Mouse (Mus musculus) hindbrain, embryonic 11.5 days (tissue): ENCODE measurements around the gene Gm4981. TPM values are rescaled to one million over a fixed set of nuclear protein-coding genes. Genes with fewer than 3 reads are reported as not detected.

Experiments
- polyA plus RNA-seq: library from polyadenylated mRNA; unstranded; fragments of >200 nt; fragmentation: Nextera tagmentation; extraction: Ambion mirVana; gene quantifications from 2 replicates; pipeline ENCODE4 v1.2.1, GENCODE M21; 2014

Gene Gm4981
- polyA plus RNA-seq, 1 experiment from 2014 or later, result not detected

Other genes with a start within 250 kb of the Gm4981 start
- gene AW822073, start 11.8 kb downstream of the Gm4981 start, polyA plus RNA-seq, result not detected in 2 replicates
- gene Duxf3, start 4.0 kb downstream of the Gm4981 start, polyA plus RNA-seq, result not detected in 2 replicates
- gene Gcc2, start 18.8 kb upstream of the Gm4981 start, polyA plus RNA-seq, result 49.4 and 56.1 TPM in 2 replicates
- 86.2 and 89.9 TPM in 2 replicates for gene Lims1, start 86.8 kb upstream of the Gm4981 start, polyA plus RNA-seq
- gene Ranbp2, start 210.2 kb upstream of the Gm4981 start, polyA plus RNA-seq, result 33.6 and 48.2 TPM in 2 replicates